Mouse (Mus musculus) embryonic facial prominence, embryonic 10.5 days (tissue): ENCODE results near the gene Tmem260. TPM values are rescaled to one million over a fixed set of nuclear protein-coding genes. Genes with fewer than 3 reads are reported as not detected.

ENCODE experiments used
- DNase-seq: peaks from one replicate; pipeline ENCODE4 v3.0.0-alpha.2; 2017; ENCODE audit warnings: low spot score
- H3K27ac ChIP-seq: fragments of 300-500 bp; sonication (generic); replicated peaks from 2 replicates; pipeline ENCODE4 v1.5.1; 2016; ENCODE audit warnings: mild to moderate bottlenecking
- H3K27me3 ChIP-seq: fragments of 300-500 bp; sonication (generic); replicated peaks from 2 replicates; pipeline ENCODE4 v1.6.1; 2016; ENCODE audit warnings: low read depth, mild to moderate bottlenecking; ENCODE audit not compliant: poor library complexity, severe bottlenecking
- H3K36me3 ChIP-seq: fragments of 300-500 bp; sonication (generic); replicated peaks from 2 replicates; pipeline ENCODE4 v1.6.1; 2016; ENCODE audit warnings: mild to moderate bottlenecking, moderate library complexity
- H3K4me1 ChIP-seq: fragments of 300-500 bp; sonication (generic); 2 replicates; pipeline ENCODE4 v1.6.1; 2016
- H3K4me3 ChIP-seq: fragments of 300-500 bp; sonication (generic); 2 replicates; pipeline ENCODE4 v1.5.1; 2016; ENCODE audit warnings: mild to moderate bottlenecking, moderate library complexity
- H3K9me3 ChIP-seq: fragments of 300-500 bp; sonication (generic); 2 replicates; pipeline ENCODE4 v1.6.1; 2016; ENCODE audit warnings: mild to moderate bottlenecking
- WGBS: fragments of 180-500 bp; shearing (Covaris S2); methylation state at CpG from one replicate; pipeline ENCODE4 v1.1.7; 2016; 5-methylcytosine and 5-hydroxymethylcytosine counted together
- polyA plus RNA-seq: library from polyadenylated mRNA; unstranded; fragments of >200 nt; fragmentation: Nextera tagmentation; extraction: Ambion mirVana; gene quantifications from 2 replicates; pipeline ENCODE4 v1.2.1, GENCODE M21; 2016

Gene Tmem260
- polyA plus RNA-seq, 1 experiment from 2014 or later, result 20.3 TPM

- no peak for DNase-seq
- peaks cover 15% of the 10 kb centered on the region for H3K36me3 ChIP-seq
- no peak overlapping the region for H3K27ac ChIP-seq
- no peaks in the 10 kb centered on the region for H3K9me3 ChIP-seq
- peaks cover 24% of the 10 kb centered on the region for H3K27me3 ChIP-seq
- H3K4me1 ChIP-seq, result peaks cover 9% of the 10 kb centered on the region
- WGBS, result 92% methylated on average over 7 of the region's 7 CpGs
- no peak overlapping the region for H3K4me3 ChIP-seq
Measured at GRCm38 (mm10) chr14:48502573-48502972, 56.6 kb downstream of the Tmem260 start.

- Histone ChIP-seq H3K27ac (peak overlapping the region; percentile 32; the same call in 1 of the 2 replicates), H3K9me3 (no peaks in the 10 kb centered on the region), H3K27me3 (peaks cover 32% of the 10 kb centered on the region), H3K4me3 (peak overlapping the region; percentile 11), H3K4me1 (peaks cover 9% of the 10 kb centered on the region), H3K36me3 (peaks cover 15% of the 10 kb centered on the region)
- WGBS, result 24% methylated on average over 18 of the region's 18 CpGs
- DNase-seq, result no peak
Measured at GRCm38 (mm10) chr14:48503691-48504565, 58.0 kb downstream of the Tmem260 start.

GRCm38 (mm10) chr14:48504566-48504950 is 58.6 kb downstream of the Tmem260 start:
- H3K27ac ChIP-seq, result no peak overlapping the region
- H3K27me3 ChIP-seq, result peaks cover 38% of the 10 kb centered on the region
- DNase-seq, result no peak
- 32% methylated on average over 9 of the region's 9 CpGs for WGBS
- H3K36me3 ChIP-seq, result peaks cover 16% of the 10 kb centered on the region
- H3K4me3 ChIP-seq, result no peak overlapping the region
- peaks cover 9% of the 10 kb centered on the region for H3K4me1 ChIP-seq
- no peaks in the 10 kb centered on the region for H3K9me3 ChIP-seq

- 94% methylated on average over 12 of the region's 12 CpGs for WGBS
- H3K27me3 ChIP-seq, result peaks cover 49% of the 10 kb centered on the region
Measured at GRCm38 (mm10) chr14:48505606-48506005, 59.7 kb downstream of the Tmem260 start.

GRCm38 (mm10) chr14:48507376-48507775 is 61.5 kb downstream of the Tmem260 start:
- H3K9me3 ChIP-seq, result no peaks in the 10 kb centered on the region
- DNase-seq, result no peak
- 81% methylated on average over 8 of the region's 8 CpGs for WGBS
- H3K4me1 ChIP-seq, result peaks cover 9% of the 10 kb centered on the region
- H3K27me3 ChIP-seq, result peaks cover 63% of the 10 kb centered on the region
- H3K4me3 ChIP-seq, result no peak overlapping the region
- H3K36me3 ChIP-seq, result peaks cover 20% of the 10 kb centered on the region
- no peak overlapping the region for H3K27ac ChIP-seq

More at GRCm38 (mm10) chr14:48505606-48506005, 59.7 kb downstream of the Tmem260 start:
- no peak overlapping the region for H3K27ac ChIP-seq
- peaks cover 9% of the 10 kb centered on the region for H3K4me1 ChIP-seq
- peaks cover 20% of the 10 kb centered on the region for H3K36me3 ChIP-seq
- no peaks in the 10 kb centered on the region for H3K9me3 ChIP-seq
- DNase-seq, result no peak
- no peak overlapping the region for H3K4me3 ChIP-seq

GRCm38 (mm10) chr14:48509131-48509530 is 63.2 kb downstream of the Tmem260 start:
- H3K4me3 ChIP-seq, result no peak overlapping the region
- H3K9me3 ChIP-seq, result no peaks in the 10 kb centered on the region
- H3K27ac ChIP-seq, result no peak overlapping the region
- no peak for DNase-seq
- H3K27me3 ChIP-seq, result peaks cover 51% of the 10 kb centered on the region
- WGBS, result 88% methylated on average over 5 of the region's 5 CpGs
- peaks cover 20% of the 10 kb centered on the region for H3K36me3 ChIP-seq
- H3K4me1 ChIP-seq, result peaks cover 5% of the 10 kb centered on the region

- Histone ChIP-seq H3K4me3 (no peak overlapping the region), H3K4me1 (no peaks in the 10 kb centered on the region), H3K36me3 (peaks cover 8% of the 10 kb centered on the region; the same call in 1 of the 2 replicates), H3K9me3 (no peaks in the 10 kb centered on the region), H3K27me3 (peaks cover 61% of the 10 kb centered on the region), H3K27ac (no peak overlapping the region)
- 44% methylated on average over 12 of the region's 12 CpGs for WGBS
- DNase-seq, result peak; percentile 37
Measured at GRCm38 (mm10) chr14:48513098-48513823, 67.3 kb downstream of the Tmem260 start.

GRCm38 (mm10) chr14:48513824-48514493 is 68.0 kb downstream of the Tmem260 start:
- Histone ChIP-seq H3K36me3 (peaks cover 8% of the 10 kb centered on the region; the same call in 1 of the 2 replicates), H3K27ac (no peak overlapping the region), H3K4me1 (no peaks in the 10 kb centered on the region), H3K4me3 (no peak overlapping the region), H3K9me3 (no peaks in the 10 kb centered on the region), H3K27me3 (peaks cover 62% of the 10 kb centered on the region)
- WGBS, result 74% methylated on average over 12 of the region's 12 CpGs
- no peak for DNase-seq

GRCm38 (mm10) chr14:48514620-48515019 is 68.7 kb downstream of the Tmem260 start:
- Histone ChIP-seq H3K27me3 (peaks cover 55% of the 10 kb centered on the region), H3K9me3 (no peaks in the 10 kb centered on the region), H3K27ac (no peak overlapping the region), H3K36me3 (peaks cover 7% of the 10 kb centered on the region; the same call in 1 of the 2 replicates), H3K4me3 (no peak overlapping the region), H3K4me1 (no peaks in the 10 kb centered on the region)
- no peak for DNase-seq
- 52% methylated on average over 7 of the region's 7 CpGs for WGBS

GRCm38 (mm10) chr14:48515538-48515937 is 69.6 kb downstream of the Tmem260 start:
- WGBS, result 75% methylated on average over 8 of the region's 8 CpGs
- Histone ChIP-seq H3K27me3 (peaks cover 50% of the 10 kb centered on the region), H3K36me3 (no peaks in the 10 kb centered on the region), H3K4me3 (no peak overlapping the region), H3K4me1 (no peaks in the 10 kb centered on the region), H3K27ac (no peak overlapping the region), H3K9me3 (no peaks in the 10 kb centered on the region)
- DNase-seq, result no peak

- H3K27me3 ChIP-seq, result peaks cover 57% of the 10 kb centered on the region
- no peak for DNase-seq
- 21% methylated on average over 1 of the region's 1 CpGs for WGBS
Measured at GRCm38 (mm10) chr14:48523361-48523760, 77.4 kb downstream of the Tmem260 start.

GRCm38 (mm10) chr14:48524135-48524534 is 78.2 kb downstream of the Tmem260 start:
- peak; percentile 30 for DNase-seq
- no peak overlapping the region for H3K27ac ChIP-seq
- 53% methylated on average over 9 of the region's 9 CpGs for WGBS

More at GRCm38 (mm10) chr14:48523361-48523760, 77.4 kb downstream of the Tmem260 start:
- peaks cover 10% of the 10 kb centered on the region for H3K4me1 ChIP-seq
- H3K4me3 ChIP-seq, result no peak overlapping the region
- H3K27ac ChIP-seq, result no peak overlapping the region
- H3K36me3 ChIP-seq, result no peaks in the 10 kb centered on the region
- H3K9me3 ChIP-seq, result no peaks in the 10 kb centered on the region

More at GRCm38 (mm10) chr14:48524135-48524534, 78.2 kb downstream of the Tmem260 start:
- H3K9me3 ChIP-seq, result no peaks in the 10 kb centered on the region
- H3K27me3 ChIP-seq, result peaks cover 58% of the 10 kb centered on the region
- no peaks in the 10 kb centered on the region for H3K36me3 ChIP-seq
- peaks cover 10% of the 10 kb centered on the region for H3K4me1 ChIP-seq
- no peak overlapping the region for H3K4me3 ChIP-seq
